Mouse (Mus musculus) T-cell, adult 2 months (primary cell): ENCODE data around the gene Igf2r.
A peak's percentile ranks its signal among the peaks of the same experiment; 100 is the strongest.

Experiments used
- DNase-seq: peaks from one replicate; pipeline ENCODE4 v3.0.0; 2022; ENCODE audit warnings: low spot score

Igf2r gene

GRCm38 (mm10) chr17:12782861-12783847 is 13.7 kb upstream of the Igf2r start:
- peak; percentile 67 for DNase-seq

GRCm38 (mm10) chr17:12781101-12781500 is 11.6 kb upstream of the Igf2r start:
- no peak for DNase-seq

- no peak for DNase-seq
Observed at GRCm38 (mm10) chr17:12780125-12780524, 10.7 kb upstream of the Igf2r start.

GRCm38 (mm10) chr17:12779442-12779841 is 10.0 kb upstream of the Igf2r start:
- peak; percentile 77 for DNase-seq

GRCm38 (mm10) chr17:12773956-12774355 is 4.5 kb upstream of the Igf2r start:
- no peak for DNase-seq

- no peak for DNase-seq
Observed at GRCm38 (mm10) chr17:12770500-12770899, 1.0 kb upstream of the Igf2r start.

- DNase-seq = peak; percentile 37
Observed at GRCm38 (mm10) chr17:12768415-12769379, 767 bp downstream of the Igf2r start.

GRCm38 (mm10) chr17:12767294-12767852 is 2.1 kb downstream of the Igf2r start:
- no peak for DNase-seq

GRCm38 (mm10) chr17:12763412-12763811 is 6.1 kb downstream of the Igf2r start:
- no peak for DNase-seq

GRCm38 (mm10) chr17:12760355-12761146 is 8.9 kb downstream of the Igf2r start:
- no peak for DNase-seq

- no peak for DNase-seq
Observed at GRCm38 (mm10) chr17:12759646-12760074, 9.8 kb downstream of the Igf2r start.

GRCm38 (mm10) chr17:12758701-12759455 is 10.6 kb downstream of the Igf2r start:
- peak; percentile 48 for DNase-seq

- DNase-seq = no peak
Observed at GRCm38 (mm10) chr17:12757990-12758389, 11.5 kb downstream of the Igf2r start.

GRCm38 (mm10) chr17:12757161-12757560 is 12.3 kb downstream of the Igf2r start:
- no peak for DNase-seq

- DNase-seq = no peak
Observed at GRCm38 (mm10) chr17:12755951-12756350, 13.5 kb downstream of the Igf2r start.

GRCm38 (mm10) chr17:12755146-12755545 is 14.3 kb downstream of the Igf2r start:
- no peak for DNase-seq

- no peak for DNase-seq
Observed at GRCm38 (mm10) chr17:12754243-12755007, 15.0 kb downstream of the Igf2r start.

GRCm38 (mm10) chr17:12753050-12753449 is 16.4 kb downstream of the Igf2r start:
- DNase-seq = no peak

GRCm38 (mm10) chr17:12751641-12752040 is 17.8 kb downstream of the Igf2r start:
- no peak for DNase-seq

GRCm38 (mm10) chr17:12751218-12751617 is 18.2 kb downstream of the Igf2r start:
- DNase-seq = no peak
